Mouse (Mus musculus) cerebellum, adult 8-10 months (tissue): ENCODE results near the gene Grid2ip.

Experiments
- DNase-seq: peaks from one replicate; pipeline ENCODE4 v3.0.0; 2022

The Grid2ip gene

GRCm38 (mm10) chr5:143356686-143357388 is at the start of gene Grid2ip:
Gene Grid2ip (plus strand): TSS chr5:143357338.
- DNase-seq: no peak

GRCm38 (mm10) chr5:143308825-143309224 is 48.3 kb upstream of the Grid2ip start:
- no peak for DNase-seq

- DNase-seq: no peak
Observed at GRCm38 (mm10) chr5:143309916-143310315, 47.2 kb upstream of the Grid2ip start.

- DNase-seq: peak; percentile 80
Observed at GRCm38 (mm10) chr5:143311886-143312285, 45.3 kb upstream of the Grid2ip start.

- DNase-seq: no peak
Observed at GRCm38 (mm10) chr5:143314183-143314729, 42.9 kb upstream of the Grid2ip start.

GRCm38 (mm10) chr5:143314730-143315513 is 42.2 kb upstream of the Grid2ip start, which contains the start of gene E130309D02Rik:
Gene E130309D02Rik (minus strand): TSS chr5:143315360.
- DNase-seq: peak; percentile 91

- DNase-seq: no peak
Observed at GRCm38 (mm10) chr5:143315514-143315888, 41.6 kb upstream of the Grid2ip start.

- peak; percentile 32 for DNase-seq
Observed at GRCm38 (mm10) chr5:143316605-143317287, 40.4 kb upstream of the Grid2ip start.

GRCm38 (mm10) chr5:143317288-143317610 is 39.9 kb upstream of the Grid2ip start:
- DNase-seq: no peak

- peak; percentile 88 for DNase-seq
Observed at GRCm38 (mm10) chr5:143328690-143329495, 28.2 kb upstream of the Grid2ip start, which contains the start of gene Zdhhc4. Gene Zdhhc4 (minus strand): TSS chr5:143329256.

GRCm38 (mm10) chr5:143333872-143334271 is 23.3 kb upstream of the Grid2ip start:
- peak; percentile 77 for DNase-seq

GRCm38 (mm10) chr5:143334418-143335088 is 22.6 kb upstream of the Grid2ip start:
- DNase-seq: no peak

GRCm38 (mm10) chr5:143335089-143335460 is 22.1 kb upstream of the Grid2ip start:
- no peak for DNase-seq

GRCm38 (mm10) chr5:143336559-143336958 is 20.6 kb upstream of the Grid2ip start:
- no peak for DNase-seq

GRCm38 (mm10) chr5:143339603-143340002 is 17.5 kb upstream of the Grid2ip start:
- no peak for DNase-seq

GRCm38 (mm10) chr5:143346367-143346766 is 10.8 kb upstream of the Grid2ip start:
- no peak for DNase-seq

GRCm38 (mm10) chr5:143356017-143356416 is 1.1 kb upstream of the Grid2ip start:
- no peak for DNase-seq

GRCm38 (mm10) chr5:143357564-143357963 is 426 bp downstream of the Grid2ip start:
- no peak for DNase-seq

GRCm38 (mm10) chr5:143359263-143359662 is 2.1 kb downstream of the Grid2ip start:
- DNase-seq: no peak

- DNase-seq: no peak
Observed at GRCm38 (mm10) chr5:143360000-143360399, 2.9 kb downstream of the Grid2ip start.

- no peak for DNase-seq
Observed at GRCm38 (mm10) chr5:143361428-143361827, 4.3 kb downstream of the Grid2ip start.
